Mouse (Mus musculus): ENCODE measurements around the gene Sim1.

- TF ChIP-seq CTCF (IDR thresholded peaks at IDR 0.05; ENCODE audit: low read depth, low read length): no peak
- TF ChIP-seq TAL1 (conservative IDR thresholded peaks at IDR 0.05; ENCODE audit: low read depth, low read length): no peak
- no peak for TF ChIP-seq POLR2AphosphoS5 (IDR thresholded peaks at IDR 0.05; ENCODE audit: insufficient replicate concordance, low read depth, low read length)
- no peak for TF ChIP-seq GATA2 (IDR thresholded peaks at IDR 0.05; ENCODE audit: borderline replicate concordance, low read depth, low read length)
- TF ChIP-seq GATA1 (IDR thresholded peaks at IDR 0.05; ENCODE audit: borderline replicate concordance, low read length): no peak
Measured at GRCm38 (mm10) chr10:51014901-51015300, 120.3 kb downstream of the Sim1 start.
